Mouse (Mus musculus) ES-Bruce4 (cell line): ENCODE results near the gene Polr2i. TPM values are rescaled to one million over a fixed set of nuclear protein-coding genes. Genes with fewer than 3 reads are reported as not detected.
A peak's percentile ranks its signal among the peaks of the same experiment; 100 is the strongest.

Experiments
- H3K27ac ChIP-seq: 2 replicates; pipeline ENCODE4 v1.5.1; 2012; ENCODE audit warnings: low read length, inconsistent platforms; ENCODE audit not compliant: insufficient read depth
- H3K27me3 ChIP-seq: 2 replicates; pipeline ENCODE4 v1.6.1; 2012; ENCODE audit warnings: mild to moderate bottlenecking, low read length, inconsistent platforms; ENCODE audit not compliant: control insufficient read depth, poor library complexity, insufficient read depth, severe bottlenecking
- H3K36me3 ChIP-seq: 2 replicates; pipeline ENCODE4 v1.6.1; 2012; ENCODE audit warnings: inconsistent platforms, mild to moderate bottlenecking, low read length, moderate library complexity; ENCODE audit not compliant: control insufficient read depth, poor library complexity, insufficient read depth, severe bottlenecking
- H3K4me1 ChIP-seq: one replicate; pipeline ENCODE4 v1.8.1; 2011; ENCODE audit warnings: low read length; ENCODE audit not compliant: control insufficient read depth, insufficient read depth
- H3K4me3 ChIP-seq: 2 replicates; pipeline ENCODE4 v1.5.1; 2011; ENCODE audit warnings: low read depth, mild to moderate bottlenecking, low read length
- H3K9ac ChIP-seq: 2 replicates; pipeline ENCODE4 v1.6.1; 2012; ENCODE audit warnings: low read depth, mild to moderate bottlenecking, inconsistent platforms; ENCODE audit not compliant: poor library complexity, severe bottlenecking
- H3K9me3 ChIP-seq: replicated peaks from 2 replicates; pipeline ENCODE4 v1.6.1; 2012; ENCODE audit warnings: mild to moderate bottlenecking, low read length, inconsistent platforms; ENCODE audit not compliant: control insufficient read depth, poor library complexity, insufficient read depth, severe bottlenecking
- CTCF ChIP-seq: IDR thresholded peaks from one replicate; pipeline ENCODE4 v1.8.1; 2011; ENCODE audit warnings: low read depth, low read length
- EP300 ChIP-seq: IDR thresholded peaks from 2 replicates; pipeline ENCODE4 v1.6.1; 2011; ENCODE audit warnings: low read depth, low read length; ENCODE audit not compliant: insufficient read depth
- POLR2A ChIP-seq: IDR thresholded peaks from one replicate; pipeline ENCODE4 v1.8.1; 2011; ENCODE audit warnings: low read length; ENCODE audit not compliant: insufficient read depth
- polyA plus RNA-seq: library from polyadenylated mRNA; stranded (reverse); fragments of >200 nt; gene quantifications from 2 replicates; pipeline ENCODE4 v1.2.4, GENCODE M21; 2011; ENCODE audit warnings: low read depth; ENCODE audit not compliant: missing spikeins, insufficient read depth, insufficient read length

The Polr2i gene
- polyA plus RNA-seq, 1 experiment, result 58.7 TPM

GRCm38 (mm10) chr7:30215875-30216274 is 15.9 kb upstream of the Polr2i start:
- no peaks in the 10 kb centered on the region for H3K36me3 ChIP-seq
- no peak overlapping the region for H3K4me3 ChIP-seq
- no peaks in the 10 kb centered on the region for H3K4me1 ChIP-seq
- TF ChIP-seq EP300 (no peak), CTCF (no peak), POLR2A (no peak)
- H3K9ac ChIP-seq, result no peak overlapping the region
- H3K9me3 ChIP-seq, result peaks cover 28% of the 10 kb centered on the region
- H3K27ac ChIP-seq, result 0 out of 2 replicates have a peak overlapping the region, but pooled peaks have one; percentile 6
- no peaks in the 10 kb centered on the region for H3K27me3 ChIP-seq

DNA sequence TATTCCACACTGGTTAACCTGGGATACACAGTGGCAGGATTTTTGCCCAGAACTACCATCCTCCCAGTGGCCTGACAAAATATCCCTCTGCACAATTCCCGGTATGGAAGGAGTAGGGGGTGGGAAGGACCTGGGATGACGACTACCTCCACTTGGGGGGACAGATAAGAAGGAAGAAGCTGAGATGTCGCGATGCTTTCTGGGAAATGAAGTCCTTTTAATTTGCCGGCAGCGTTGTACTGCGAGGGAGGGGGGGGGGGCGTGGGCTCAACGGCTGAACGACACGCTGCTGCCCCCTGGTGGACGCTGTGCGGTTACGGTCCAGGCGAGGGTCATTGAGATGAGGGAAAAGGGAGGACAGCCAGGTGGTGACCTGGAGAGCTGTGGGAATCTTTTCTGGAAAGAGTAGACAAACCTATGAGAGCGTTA is 15.0 kb upstream of the Polr2i start:
- H3K4me1 ChIP-seq, result no peaks in the 10 kb centered on the region
- peak overlapping the region; percentile 26; the same call in 1 of the 2 replicates for H3K9ac ChIP-seq
- no peaks in the 10 kb centered on the region for H3K27me3 ChIP-seq
- peak overlapping the region; percentile 57; the same call in 1 of the 2 replicates for H3K27ac ChIP-seq
- peaks cover 22% of the 10 kb centered on the region for H3K9me3 ChIP-seq
- peak overlapping the region; percentile 53 for H3K4me3 ChIP-seq
- TF ChIP-seq POLR2A (no peak), CTCF (peak; percentile 94), EP300 (peak; percentile 32; the same call in 1 of the 2 replicates)
- H3K36me3 ChIP-seq, result no peaks in the 10 kb centered on the region

GRCm38 (mm10) chr7:30217277-30217676 is 14.5 kb upstream of the Polr2i start:
- TF ChIP-seq POLR2A (no peak), CTCF (no peak), EP300 (no peak)
- Histone ChIP-seq H3K27ac (no peak overlapping the region), H3K4me1 (no peaks in the 10 kb centered on the region), H3K27me3 (no peaks in the 10 kb centered on the region), H3K9me3 (peaks cover 17% of the 10 kb centered on the region), H3K4me3 (no peak overlapping the region), H3K9ac (no peak overlapping the region), H3K36me3 (no peaks in the 10 kb centered on the region)

GRCm38 (mm10) chr7:30219293-30220007 is 12.3 kb upstream of the Polr2i start:
- TF ChIP-seq EP300 (no peak; the same call in 1 of the 2 replicates), CTCF (no peak), POLR2A (no peak)
- Histone ChIP-seq H3K27ac (no peak overlapping the region), H3K27me3 (no peaks in the 10 kb centered on the region), H3K36me3 (peaks cover 6% of the 10 kb centered on the region; the same call in 1 of the 2 replicates), H3K9ac (peak overlapping the region; percentile 48), H3K4me3 (peak overlapping the region; percentile 49), H3K4me1 (no peaks in the 10 kb centered on the region), H3K9me3 (no peaks in the 10 kb centered on the region; the same call in 1 of the 2 replicates)

GRCm38 (mm10) chr7:30220008-30220356 is 11.8 kb upstream of the Polr2i start:
- H3K9me3 ChIP-seq, result no peaks in the 10 kb centered on the region
- H3K27me3 ChIP-seq, result no peaks in the 10 kb centered on the region
- peaks cover 6% of the 10 kb centered on the region; the same call in 1 of the 2 replicates for H3K36me3 ChIP-seq
- no peaks in the 10 kb centered on the region for H3K4me1 ChIP-seq
- TF ChIP-seq POLR2A (no peak), EP300 (no peak), CTCF (no peak)
- no peak overlapping the region for H3K27ac ChIP-seq
- H3K4me3 ChIP-seq, result peak overlapping the region; percentile 49
- peak overlapping the region; percentile 48 for H3K9ac ChIP-seq

DNA sequence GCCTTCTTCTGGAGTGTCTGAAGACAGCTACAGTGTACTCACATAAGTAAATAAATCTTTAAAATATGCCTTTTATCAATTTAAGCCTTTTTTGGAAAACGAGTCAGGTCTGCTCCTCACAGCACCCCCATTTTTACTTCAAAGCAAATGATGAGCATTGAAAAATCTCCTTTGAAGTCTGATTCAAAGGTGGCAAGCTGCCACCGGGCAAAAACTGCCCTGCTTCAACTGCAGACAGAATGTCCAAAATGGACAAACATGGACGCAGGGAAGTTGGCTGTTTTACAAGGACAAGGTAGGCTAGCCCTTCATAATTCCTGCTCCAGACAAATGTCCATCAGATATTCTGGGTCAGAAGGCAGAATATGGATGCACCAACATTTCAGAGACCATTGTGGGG is 10.3 kb upstream of the Polr2i start:
- no peaks in the 10 kb centered on the region for H3K4me1 ChIP-seq
- H3K4me3 ChIP-seq, result no peak overlapping the region
- no peaks in the 10 kb centered on the region for H3K27me3 ChIP-seq
- H3K36me3 ChIP-seq, result peaks cover 6% of the 10 kb centered on the region; the same call in 1 of the 2 replicates
- H3K27ac ChIP-seq, result no peak overlapping the region
- no peak for TF ChIP-seq POLR2A
- no peak for TF ChIP-seq CTCF
- no peak for TF ChIP-seq EP300
- no peak overlapping the region for H3K9ac ChIP-seq
- no peaks in the 10 kb centered on the region for H3K9me3 ChIP-seq
